Mouse (Mus musculus): ENCODE data around the gene Thap2.

- no peak for TF ChIP-seq CTCF (IDR thresholded peaks at IDR 0.05; ENCODE audit: control insufficient read depth, insufficient read depth, insufficient read length)
- TF ChIP-seq MAX (IDR thresholded peaks at IDR 0.05): no peak
- no peak for TF ChIP-seq MYOD1 (IDR thresholded peaks at IDR 0.05; ENCODE audit: control insufficient read depth, insufficient read length, low read depth)
- no peak for TF ChIP-seq CEBPB (IDR thresholded peaks at IDR 0.05; ENCODE audit: low read depth)
- TF ChIP-seq USF1 (IDR thresholded peaks at IDR 0.05; ENCODE audit: low read depth): no peak
These were observed 55.2 kb downstream of the Thap2 start for GRCm38 (mm10) chr10:115329010-115329530.
